Mouse (Mus musculus) left cerebral cortex, postnatal 10 days (tissue): ENCODE measurements around the gene Dapk1. TPM values are rescaled to one million over a fixed set of nuclear protein-coding genes. Genes with fewer than 3 reads are reported as not detected.
"Not testable (repeated sequence)": the region's sequence is repeated elsewhere in the genome, so short reads cannot be mapped to it uniquely, and the experiment has no call there.

Experiments
- DNase-seq, 2 experiments: peaks; one replicate each; pipeline ENCODE4 v3.0.0; 2021 to 2022; ENCODE audit warnings: low spot score in 2 of 2, mixed read lengths in 1 of 2; ENCODE audit errors: extremely low spot score in 1 of 2
- intact Hi-C: fragments of 180-260 bp; cut with DNase I; formaldehyde crosslinking; loops from one replicate; pipeline ENCODE4 v1.15.1; 2025
- total RNA-seq, 2 experiments: library from RNA; stranded (reverse); gene quantifications; 2 replicates each; pipeline ENCODE4 v1.2.3; 2021

The Dapk1 gene
- 10 to 100 TPM; 81.3 to 85.1 TPM for total RNA-seq

- peak; percentile 75 to 92 for DNase-seq
- intact Hi-C loops: loop anchor here (5.0 kb wide), 2 partner anchors 76 to 119 kb away; no protein-coding TSS in a partner anchor
Observed at GRCm38 (mm10) chr13:60601436-60602415, at the start of gene Dapk1. Gene Dapk1 (plus strand): TSS chr13:60601947.

GRCm38 (mm10) chr13:60553326-60553725 is 48.4 kb upstream of the Dapk1 start:
- intact Hi-C loops: no loop called here
- DNase-seq: no peak

- intact Hi-C loops: no loop called here
- DNase-seq: no peak
Observed at GRCm38 (mm10) chr13:60556476-60556875, 45.3 kb upstream of the Dapk1 start.

GRCm38 (mm10) chr13:60556911-60557310 is 44.8 kb upstream of the Dapk1 start:
- intact Hi-C loops: no loop called here
- DNase-seq: no peak

- DNase-seq: no peak
- intact Hi-C loops: no loop called here
Observed at GRCm38 (mm10) chr13:60564303-60564702, 37.4 kb upstream of the Dapk1 start.

- no peak for DNase-seq
- intact Hi-C loops: no loop called here
Observed at GRCm38 (mm10) chr13:60568934-60569548, 32.7 kb upstream of the Dapk1 start.

- DNase-seq: no peak
- intact Hi-C loops: no loop called here
Observed at GRCm38 (mm10) chr13:60569549-60569941, 32.2 kb upstream of the Dapk1 start.

GRCm38 (mm10) chr13:60573541-60573940 is 28.2 kb upstream of the Dapk1 start:
- DNase-seq: no peak
- intact Hi-C loops: no loop called here

GRCm38 (mm10) chr13:60573971-60574370 is 27.8 kb upstream of the Dapk1 start:
- intact Hi-C loops: no loop called here
- DNase-seq: no peak

- DNase-seq: no peak
- intact Hi-C loops: no loop called here
Observed at GRCm38 (mm10) chr13:60578541-60578940, 23.2 kb upstream of the Dapk1 start.

GRCm38 (mm10) chr13:60594866-60595265 is 6.9 kb upstream of the Dapk1 start:
- no peak for DNase-seq
- intact Hi-C loops: no loop called here

- intact Hi-C loops: no loop called here
- no peak for DNase-seq
Observed at GRCm38 (mm10) chr13:60595519-60595918, 6.2 kb upstream of the Dapk1 start.

- intact Hi-C loops: loop anchor here (5.0 kb wide), 2 partner anchors 75 to 120 kb away; no protein-coding TSS in a partner anchor
- peak; percentile 31 to 68 for DNase-seq
Observed at GRCm38 (mm10) chr13:60602416-60603251, 887 bp downstream of the Dapk1 start.

GRCm38 (mm10) chr13:60603252-60603562 is 1.5 kb downstream of the Dapk1 start:
- DNase-seq: no peak
- intact Hi-C loops: loop anchor here (5.0 kb wide), 2 partner anchors 74 to 121 kb away; no protein-coding TSS in a partner anchor

GRCm38 (mm10) chr13:60607411-60607810 is 5.7 kb downstream of the Dapk1 start:
- intact Hi-C loops: no loop called here
- no peak for DNase-seq

GRCm38 (mm10) chr13:60608411-60609046 is 6.8 kb downstream of the Dapk1 start:
- intact Hi-C loops: no loop called here
- DNase-seq: no peak

- no peak for DNase-seq
- intact Hi-C loops: no loop called here
Observed at GRCm38 (mm10) chr13:60609234-60609633, 7.5 kb downstream of the Dapk1 start.

- intact Hi-C loops: no loop called here
- no peak for DNase-seq
Observed at GRCm38 (mm10) chr13:60610558-60610957, 8.8 kb downstream of the Dapk1 start.

GRCm38 (mm10) chr13:60610971-60611370 is 9.2 kb downstream of the Dapk1 start:
- intact Hi-C loops: not testable (repeated sequence)

More at GRCm38 (mm10) chr13:60610971-60611370, 9.2 kb downstream of the Dapk1 start:
- not testable (repeated sequence) for DNase-seq
